Mouse (Mus musculus): ENCODE measurements around the gene Cldn14. TPM values are rescaled to one million over a fixed set of nuclear protein-coding genes. Genes with fewer than 3 reads are reported as not detected.

Cldn14 gene
- polyA plus RNA-seq, 1 experiment from 2014 or later = not detected

Other genes with a start within 250 kb of the Cldn14 start
- gene Morc3, start 176.7 kb downstream of the Cldn14 start, polyA plus RNA-seq (2014; fragmentation: Nextera tagmentation; extraction: Ambion mirVana) = 44.9 and 45.6 TPM in 2 replicates
- 73.5 and 80.0 TPM in 2 replicates for gene Chaf1b, start 124.9 kb downstream of the Cldn14 start, polyA plus RNA-seq (2014; fragmentation: Nextera tagmentation; extraction: Ambion mirVana)
- 0.22 and 0.27 TPM in 2 replicates for gene Sim2, start 76.1 kb upstream of the Cldn14 start, polyA plus RNA-seq (2014; fragmentation: Nextera tagmentation; extraction: Ambion mirVana)

All from stomach, embryonic 14.5 days (tissue).